Mouse (Mus musculus) hindbrain, embryonic 13.5 days (tissue): ENCODE results near the gene Cln6. TPM values are rescaled to one million over a fixed set of nuclear protein-coding genes. Genes with fewer than 3 reads are reported as not detected.
"Not testable (repeated sequence)": the region's sequence is repeated elsewhere in the genome, so short reads cannot be mapped to it uniquely, and the experiment has no call there.

Source experiments
- ATAC-seq: fragments of 200-750 bp; cut with Nextera tagmentation; 2 replicates; pipeline ENCODE4 v1.8.0; 2017; ENCODE audit warnings: moderate TSS enrichment; ENCODE audit not compliant: low FRiP score
- H3K27ac ChIP-seq: fragments of 300-500 bp; sonication (generic); 2 replicates; pipeline ENCODE4 v1.5.1; 2015; ENCODE audit warnings: inconsistent platforms, mild to moderate bottlenecking, moderate library complexity
- H3K27me3 ChIP-seq: fragments of 300-500 bp; sonication (generic); 2 replicates; pipeline ENCODE4 v1.6.1; 2015; ENCODE audit warnings: mild to moderate bottlenecking, inconsistent platforms
- H3K36me3 ChIP-seq: fragments of 300-500 bp; sonication (generic); 2 replicates; pipeline ENCODE4 v1.6.1; 2015; ENCODE audit warnings: mild to moderate bottlenecking, inconsistent platforms
- H3K4me1 ChIP-seq: fragments of 300-500 bp; sonication (generic); replicated peaks from 2 replicates; pipeline ENCODE4 v1.6.1; 2015; ENCODE audit warnings: inconsistent platforms
- H3K4me2 ChIP-seq: fragments of 300-500 bp; sonication (generic); 2 replicates; pipeline ENCODE4 v1.6.1; 2015; ENCODE audit warnings: inconsistent platforms, mild to moderate bottlenecking, moderate library complexity
- H3K4me3 ChIP-seq: fragments of 300-500 bp; sonication (generic); 2 replicates; pipeline ENCODE4 v1.5.1; 2015; ENCODE audit warnings: mild to moderate bottlenecking, inconsistent platforms
- H3K9ac ChIP-seq: fragments of 300-500 bp; sonication (generic); 2 replicates; pipeline ENCODE4 v1.6.1; 2015; ENCODE audit warnings: mild to moderate bottlenecking, inconsistent platforms
- H3K9me3 ChIP-seq: fragments of 300-500 bp; sonication (generic); 2 replicates; pipeline ENCODE4 v1.6.1; 2016; ENCODE audit warnings: inconsistent platforms
- WGBS: fragments of 180-500 bp; shearing (Covaris S2); methylation state at CpG from one replicate; pipeline ENCODE4 v1.1.7; 2015; 5-methylcytosine and 5-hydroxymethylcytosine counted together
- polyA plus RNA-seq: library from polyadenylated mRNA; unstranded; fragments of >200 nt; fragmentation: Nextera tagmentation; extraction: Ambion mirVana; gene quantifications from 2 replicates; pipeline ENCODE4 v1.2.1, GENCODE M21; 2015

Cln6 gene
- polyA plus RNA-seq, 1 experiment from 2014 or later = 6.1 TPM

DNA sequence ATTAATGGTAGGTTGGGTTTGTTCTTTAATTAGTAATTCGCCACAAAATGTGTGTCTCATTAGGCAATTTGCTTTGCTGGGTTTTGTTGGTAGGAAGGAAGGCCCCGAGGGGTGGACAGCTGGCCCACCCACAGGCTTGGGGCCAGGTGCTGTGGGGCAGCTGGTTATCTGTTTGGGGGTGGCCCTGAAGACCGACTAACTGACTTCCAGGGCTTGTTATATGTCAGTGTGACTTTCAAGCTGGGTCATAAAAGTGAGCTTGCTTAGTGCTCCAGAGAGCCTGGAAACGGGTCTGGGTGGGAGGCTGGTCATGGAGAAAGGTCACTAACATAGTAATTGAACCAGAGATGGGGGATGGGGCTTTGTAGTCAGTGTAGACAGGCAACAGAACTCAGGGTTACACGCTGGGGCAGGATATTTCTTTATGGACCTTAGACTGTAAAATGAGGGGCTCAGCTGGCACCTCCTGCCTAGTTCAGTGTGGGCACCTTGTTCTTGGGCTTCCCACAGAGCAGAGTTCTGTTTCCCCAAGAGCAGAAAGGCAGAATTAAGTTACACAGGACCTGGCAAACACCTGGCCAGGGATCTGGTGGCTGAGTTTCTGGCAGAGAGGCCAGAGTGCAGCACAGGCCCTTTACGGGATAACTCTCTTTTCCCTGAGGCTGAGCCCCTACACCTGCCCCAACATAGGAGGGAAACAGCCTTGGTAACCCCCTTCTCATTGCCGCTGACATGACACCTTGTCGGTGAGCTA is 19.9 kb downstream of the Cln6 start:
- Histone ChIP-seq H3K9me3 (no peaks in the 10 kb centered on the region), H3K27me3 (0 out of 2 replicates have a peak, but pooled peaks cover 6% of the 10 kb centered on the region), H3K4me2 (0 out of 2 replicates have a peak overlapping the region, but pooled peaks have one; percentile 13), H3K9ac (no peak overlapping the region; the same call in 1 of the 2 replicates), H3K4me3 (no peak overlapping the region), H3K27ac (peak overlapping the region; percentile 48), H3K36me3 (no peaks in the 10 kb centered on the region), H3K4me1 (peaks cover 26% of the 10 kb centered on the region)
- whole genome bisulfite sequencing = 48% methylated on average over 8 of the region's 8 CpGs
- ATAC-seq = no peak

DNA sequence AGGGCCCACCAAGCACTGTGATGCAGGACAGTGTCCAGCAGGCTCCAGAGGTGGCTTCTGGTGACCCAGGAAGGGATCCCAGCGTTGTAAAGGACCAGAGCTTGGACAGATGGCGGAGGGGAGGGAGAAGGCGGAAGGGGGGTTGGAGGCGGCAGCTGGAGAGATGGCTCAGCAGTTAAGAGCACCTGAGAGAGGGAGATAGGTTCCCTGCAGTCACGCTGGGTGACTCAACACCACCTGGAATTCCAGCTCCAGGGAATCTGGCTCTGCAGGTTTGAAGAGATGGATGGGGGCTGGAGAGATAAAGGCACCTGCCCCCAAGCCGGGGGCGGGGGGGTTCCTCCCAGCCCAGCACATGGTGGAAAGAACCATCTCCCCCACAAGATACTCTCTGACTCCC is 21.5 kb downstream of the Cln6 start:
- H3K27me3 ChIP-seq, H3K4me3 ChIP-seq, H3K4me2 ChIP-seq, H3K9me3 ChIP-seq, H3K36me3 ChIP-seq, H3K27ac ChIP-seq, ATAC-seq, H3K9ac ChIP-seq: not testable (repeated sequence)
- WGBS = 69% methylated on average over 7 of the region's 7 CpGs
- peaks cover 23% of the 10 kb centered on the region for H3K4me1 ChIP-seq

DNA sequence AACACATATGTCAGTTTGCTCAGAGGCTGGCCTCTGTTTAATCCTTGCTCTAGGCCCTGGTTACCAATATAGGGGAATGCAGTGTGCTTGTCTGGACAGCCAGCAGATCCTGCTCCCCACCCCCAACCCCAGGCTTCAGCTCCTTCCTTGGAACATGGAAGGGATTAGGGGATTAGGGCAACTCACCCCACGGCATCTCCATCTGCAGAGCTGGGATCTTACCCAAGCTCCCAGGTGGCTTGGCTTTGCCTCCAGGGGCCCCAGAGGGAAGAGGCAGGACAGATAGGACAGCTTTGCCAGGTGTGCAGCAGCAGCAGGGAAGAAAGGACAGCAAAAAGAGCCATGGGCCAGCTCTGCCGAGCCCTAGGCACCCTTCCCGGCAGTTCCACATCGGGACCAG is 22.3 kb downstream of the Cln6 start:
- Histone ChIP-seq H3K9ac (no peak overlapping the region), H3K4me1 (peaks cover 23% of the 10 kb centered on the region), H3K4me2 (no peak overlapping the region), H3K27me3 (0 out of 2 replicates have a peak, but pooled peaks cover 6% of the 10 kb centered on the region), H3K27ac (no peak overlapping the region), H3K4me3 (no peak overlapping the region), H3K36me3 (no peaks in the 10 kb centered on the region), H3K9me3 (no peaks in the 10 kb centered on the region)
- WGBS = 79% methylated on average over 4 of the region's 4 CpGs
- no peak for ATAC-seq

DNA sequence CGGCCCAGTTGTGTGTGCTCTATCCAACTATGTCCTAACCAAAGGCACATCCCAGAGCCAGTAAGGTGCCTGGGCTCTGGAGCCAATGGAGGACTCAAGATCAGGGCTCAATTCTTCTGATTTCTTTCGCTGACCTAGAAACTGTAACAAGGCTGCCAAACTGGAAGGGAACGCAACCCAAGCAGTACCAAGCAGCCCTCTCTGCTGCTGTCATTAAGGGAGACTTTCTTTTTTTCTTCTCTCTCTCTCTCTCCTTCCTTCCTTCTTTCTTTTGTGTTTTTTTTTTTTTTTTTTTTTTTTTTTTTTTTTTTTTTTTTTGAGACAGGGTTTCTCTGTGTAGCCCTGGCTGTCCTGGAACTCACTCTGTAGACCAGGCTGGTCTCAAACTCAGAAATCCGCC is 30.7 kb downstream of the Cln6 start:
- H3K27me3 ChIP-seq, H3K36me3 ChIP-seq, H3K9me3 ChIP-seq, H3K27ac ChIP-seq, H3K4me2 ChIP-seq, ATAC-seq, H3K4me3 ChIP-seq, H3K4me1 ChIP-seq, H3K9ac ChIP-seq: not testable (repeated sequence)
- WGBS = 92% methylated on average over 4 of the region's 4 CpGs

DNA sequence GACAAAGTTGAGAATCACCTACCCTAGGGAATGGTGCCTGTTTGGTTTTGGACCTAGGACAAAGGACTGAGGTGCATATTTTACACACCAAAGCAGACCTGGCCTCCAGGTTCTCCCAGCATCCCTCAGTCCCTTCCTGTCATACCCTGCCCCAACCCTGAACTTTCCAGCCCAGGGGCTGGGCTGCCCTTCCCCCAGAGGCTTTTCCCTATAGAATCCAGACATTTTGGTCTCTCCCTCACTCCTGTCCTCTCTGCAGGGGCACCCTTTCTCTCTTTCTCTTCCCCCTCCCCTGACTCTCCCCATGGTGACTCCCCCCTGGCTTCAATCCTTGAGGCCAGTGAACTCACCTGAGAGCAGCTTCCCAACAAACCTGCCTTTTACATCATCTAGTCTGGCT is 32.1 kb downstream of the Cln6 start:
- Histone ChIP-seq H3K4me3 (no peak overlapping the region), H3K27me3 (no peaks in the 10 kb centered on the region), H3K36me3 (no peaks in the 10 kb centered on the region), H3K27ac (no peak overlapping the region), H3K9ac (no peak overlapping the region), H3K9me3 (no peaks in the 10 kb centered on the region), H3K4me1 (no peaks in the 10 kb centered on the region), H3K4me2 (no peak overlapping the region)
- ATAC-seq = no peak

DNA sequence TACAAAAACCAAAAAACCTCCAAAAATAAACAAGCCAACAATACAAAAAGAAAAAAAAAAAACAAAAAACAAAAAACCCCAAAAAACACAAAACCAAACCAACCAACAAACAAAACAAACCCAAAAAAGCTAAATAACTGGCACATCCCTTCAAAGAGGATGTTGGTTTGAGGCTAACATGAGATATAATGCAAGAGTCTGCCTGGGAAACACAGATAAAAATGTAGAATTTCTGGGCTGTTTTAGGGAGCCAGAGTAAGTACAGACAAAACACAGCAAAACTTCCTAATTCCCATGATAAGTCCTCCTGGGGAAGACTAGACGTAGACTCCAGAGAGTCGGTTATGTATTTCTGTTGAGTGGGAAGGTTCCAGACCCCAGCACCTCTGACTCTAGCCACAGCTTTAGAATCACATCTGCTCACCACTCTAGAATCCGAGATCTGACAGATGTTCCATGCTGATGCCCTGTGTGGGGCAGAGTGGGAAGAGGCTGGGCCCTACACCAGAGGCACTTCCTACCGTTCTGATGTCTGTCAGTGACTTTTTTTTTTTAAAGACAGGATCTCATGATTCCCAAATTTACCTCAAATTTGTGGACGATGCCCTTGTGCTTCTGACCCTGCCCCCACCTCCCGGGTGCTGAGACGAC is 38.5 kb downstream of the Cln6 start:
- no peak overlapping the region for H3K4me2 ChIP-seq
- WGBS = 86% methylated on average over 7 of the region's 7 CpGs

DNA sequence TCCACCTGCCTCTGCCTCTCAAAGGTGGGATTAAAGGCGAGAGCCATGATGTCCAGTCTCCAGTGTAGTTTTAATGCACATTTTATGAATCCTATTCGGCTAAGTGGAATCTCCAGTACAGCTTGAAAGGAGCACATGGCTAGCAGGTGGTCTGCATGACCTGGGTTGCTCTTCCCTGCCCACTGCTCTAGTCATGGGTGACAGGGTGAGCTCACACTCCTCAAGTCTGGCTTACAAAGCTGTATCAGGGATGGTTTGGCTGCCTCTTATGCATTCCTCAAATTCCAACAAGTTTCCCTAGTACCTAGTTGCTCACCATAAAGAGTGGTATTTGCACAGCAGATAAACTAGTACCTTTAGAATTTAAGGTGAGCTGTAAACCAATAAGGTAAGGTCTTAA is 39.2 kb downstream of the Cln6 start:
- Histone ChIP-seq H3K9ac (no peak overlapping the region), H3K27ac (no peak overlapping the region), H3K36me3 (peaks cover 19% of the 10 kb centered on the region), H3K27me3 (no peaks in the 10 kb centered on the region), H3K4me2 (no peak overlapping the region), H3K9me3 (no peaks in the 10 kb centered on the region), H3K4me1 (0 out of 2 replicates have a peak, but pooled peaks cover 3% of the 10 kb centered on the region), H3K4me3 (no peak overlapping the region)
- ATAC-seq = no peak
- WGBS = 82% methylated on average over 2 of the region's 2 CpGs

More for the DNA sequence above, 38.5 kb downstream of the Cln6 start:
- no peak for ATAC-seq
- Histone ChIP-seq H3K9me3 (no peaks in the 10 kb centered on the region), H3K36me3 (peaks cover 14% of the 10 kb centered on the region), H3K4me3 (no peak overlapping the region), H3K27ac (no peak overlapping the region), H3K4me1 (0 out of 2 replicates have a peak, but pooled peaks cover 3% of the 10 kb centered on the region), H3K27me3 (no peaks in the 10 kb centered on the region), H3K9ac (no peak overlapping the region)

DNA sequence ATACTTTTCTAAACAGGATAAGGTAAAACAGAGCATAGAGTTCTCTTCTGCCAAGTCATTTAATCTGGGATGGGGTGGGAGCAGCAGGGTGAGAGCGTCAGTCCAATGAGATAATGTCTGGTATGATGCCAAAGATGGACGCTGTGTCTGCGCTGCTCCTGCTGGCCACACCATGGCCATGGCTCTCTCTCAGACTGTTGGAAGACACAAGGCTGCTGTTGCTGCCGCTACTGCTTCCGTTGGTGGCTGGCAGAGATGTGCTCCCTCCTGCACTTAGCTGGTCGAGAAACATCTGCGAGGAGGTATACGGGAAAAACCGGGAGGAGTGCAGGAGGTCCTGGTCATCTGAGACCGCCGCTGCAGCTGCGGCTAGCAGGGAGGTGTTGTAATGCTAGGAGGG is 43.3 kb downstream of the Cln6 start:
- 0 out of 2 replicates have a peak, but pooled peaks cover 3% of the 10 kb centered on the region for H3K4me1 ChIP-seq
- H3K9me3 ChIP-seq = no peaks in the 10 kb centered on the region
- H3K36me3 ChIP-seq = peaks cover 46% of the 10 kb centered on the region
- no peak for ATAC-seq
- no peaks in the 10 kb centered on the region for H3K27me3 ChIP-seq
- H3K9ac ChIP-seq = no peak overlapping the region
- WGBS = 87% methylated on average over 12 of the region's 12 CpGs
- no peak overlapping the region for H3K4me3 ChIP-seq
- H3K4me2 ChIP-seq = no peak overlapping the region
- H3K27ac ChIP-seq = no peak overlapping the region

DNA sequence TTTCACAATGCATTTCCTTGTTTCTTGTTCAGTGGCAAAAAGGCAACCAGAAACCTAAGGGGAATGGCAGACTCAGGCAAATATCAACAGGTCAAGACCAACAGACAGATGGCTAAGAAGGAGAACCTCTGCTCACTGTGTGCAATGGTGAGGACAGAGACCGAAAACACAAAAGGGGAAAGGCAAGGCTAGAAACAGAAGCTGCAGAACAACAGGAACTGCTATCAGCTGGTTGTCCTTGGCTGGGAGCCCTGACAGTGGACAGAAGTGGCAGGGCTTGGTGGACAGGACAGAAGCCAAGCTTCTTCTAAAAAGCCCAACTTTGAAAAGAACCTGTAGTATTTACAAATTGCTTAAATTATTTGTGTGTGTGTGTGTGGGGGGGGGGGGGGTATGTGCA is 55.9 kb downstream of the Cln6 start:
- H3K4me1 ChIP-seq = no peaks in the 10 kb centered on the region
- no peak overlapping the region for H3K9ac ChIP-seq
- no peak overlapping the region for H3K27ac ChIP-seq
- no peak for ATAC-seq
- no peak overlapping the region for H3K4me3 ChIP-seq
- 91% methylated on average over 1 of the region's 1 CpGs for WGBS
- no peak overlapping the region for H3K4me2 ChIP-seq
- H3K27me3 ChIP-seq = no peaks in the 10 kb centered on the region
- H3K36me3 ChIP-seq = peaks cover 41% of the 10 kb centered on the region
- no peaks in the 10 kb centered on the region for H3K9me3 ChIP-seq

Other genes starting within 250 kb of the Cln6 start
- 1.7 and 2.0 TPM in 2 replicates for gene Itga11, start 161.0 kb upstream of the Cln6 start, polyA plus RNA-seq
- gene Fem1b, start 26.9 kb upstream of the Cln6 start, polyA plus RNA-seq = 48.2 and 49.5 TPM in 2 replicates
- 10.4 and 21.2 TPM in 2 replicates for gene Calml4, start 19.3 kb downstream of the Cln6 start, polyA plus RNA-seq
- 64.9 and 68.2 TPM in 2 replicates for gene Pias1, start 149.1 kb downstream of the Cln6 start, polyA plus RNA-seq